Mouse (Mus musculus): ENCODE data around the gene A830031A19Rik. TPM values are rescaled to one million over a fixed set of nuclear protein-coding genes. Genes with fewer than 3 reads are reported as not detected.
A peak's percentile ranks its signal among the peaks of the same experiment; 100 is the strongest.

The A830031A19Rik gene
- polyA plus RNA-seq, 1 experiment from 2014 or later: not detected

- H3K36me3 ChIP-seq (ENCODE audit: insufficient read depth): no peaks in the 10 kb centered on the region
- ATAC-seq (ENCODE audit: insufficient read depth) (no peak), DNase-seq (no peak)
- no peaks in the 10 kb centered on the region for H3K27me3 ChIP-seq (ENCODE audit: insufficient read depth, low read length)
- peaks cover 31% of the 10 kb centered on the region for H3K4me1 ChIP-seq (ENCODE audit: insufficient read depth)
- no peak overlapping the region for H3K27ac ChIP-seq (ENCODE audit: low read depth)
- no peak for TF ChIP-seq CTCF (IDR thresholded peaks at IDR 0.05; ENCODE audit: low read depth)
- H3K4me3 ChIP-seq (ENCODE audit: low read depth, low read length): no peak overlapping the region
- 79% methylated on average over 3 of the region's 3 CpGs for WGBS
- no peak overlapping the region for H3K4me2 ChIP-seq
- H3K9ac ChIP-seq: no peak overlapping the region
- no peaks in the 10 kb centered on the region for H3K9me3 ChIP-seq (ENCODE audit: low read depth, low read length)
These were observed 26.8 kb upstream of the A830031A19Rik start for GRCm38 (mm10) chr11:24101625-24102024.

GRCm38 (mm10) chr11:24100449-24101070 is 25.7 kb upstream of the A830031A19Rik start:
- ATAC-seq (ENCODE audit: insufficient read depth): peak; percentile 53; the same call in 1 of the 2 replicates
- no peak for TF ChIP-seq CTCF (IDR thresholded peaks at IDR 0.05; ENCODE audit: low read depth)
- H3K27ac ChIP-seq (ENCODE audit: low read depth): peak overlapping the region; percentile 48; the same call in 1 of the 2 replicates

GRCm38 (mm10) chr11:24099886-24100293 is 25.0 kb upstream of the A830031A19Rik start:
- H3K9ac ChIP-seq: no peak overlapping the region
- peak overlapping the region; percentile 21 for H3K4me2 ChIP-seq
- peaks cover 35% of the 10 kb centered on the region for H3K4me1 ChIP-seq (ENCODE audit: insufficient read depth)
- no peaks in the 10 kb centered on the region for H3K27me3 ChIP-seq (ENCODE audit: insufficient read depth, low read length)
- no peak for TF ChIP-seq CTCF (IDR thresholded peaks at IDR 0.05; ENCODE audit: low read depth)
- DNase-seq: peak; percentile 78
- peak; percentile 64 for ATAC-seq (ENCODE audit: insufficient read depth)
- H3K36me3 ChIP-seq (ENCODE audit: insufficient read depth): no peaks in the 10 kb centered on the region
- peak overlapping the region; percentile 54 for H3K27ac ChIP-seq (ENCODE audit: low read depth)
- no peak overlapping the region for H3K4me3 ChIP-seq (ENCODE audit: low read depth, low read length)
- 6% methylated on average over 7 of the region's 7 CpGs for WGBS
- H3K9me3 ChIP-seq (ENCODE audit: low read depth, low read length): no peaks in the 10 kb centered on the region

More at GRCm38 (mm10) chr11:24100449-24101070, 25.7 kb upstream of the A830031A19Rik start:
- no peak for DNase-seq
- H3K36me3 ChIP-seq (ENCODE audit: insufficient read depth): no peaks in the 10 kb centered on the region
- 57% methylated on average over 4 of the region's 4 CpGs for WGBS
- H3K4me2 ChIP-seq: no peak overlapping the region
- H3K9me3 ChIP-seq (ENCODE audit: low read depth, low read length): no peaks in the 10 kb centered on the region
- H3K9ac ChIP-seq: no peak overlapping the region
- H3K27me3 ChIP-seq (ENCODE audit: insufficient read depth, low read length): no peaks in the 10 kb centered on the region
- no peak overlapping the region for H3K4me3 ChIP-seq (ENCODE audit: low read depth, low read length)
- peaks cover 31% of the 10 kb centered on the region for H3K4me1 ChIP-seq (ENCODE audit: insufficient read depth)

GRCm38 (mm10) chr11:24099215-24099614 is 24.4 kb upstream of the A830031A19Rik start:
- H3K4me1 ChIP-seq (ENCODE audit: insufficient read depth): peaks cover 42% of the 10 kb centered on the region
- H3K4me3 ChIP-seq (ENCODE audit: low read depth, low read length): no peak overlapping the region
- ATAC-seq (ENCODE audit: insufficient read depth) (no peak), DNase-seq (no peak)
- H3K9me3 ChIP-seq (ENCODE audit: low read depth, low read length): no peaks in the 10 kb centered on the region
- H3K27me3 ChIP-seq (ENCODE audit: insufficient read depth, low read length): no peaks in the 10 kb centered on the region
- H3K9ac ChIP-seq: no peak overlapping the region
- H3K27ac ChIP-seq (ENCODE audit: low read depth): no peak overlapping the region
- no peaks in the 10 kb centered on the region for H3K36me3 ChIP-seq (ENCODE audit: insufficient read depth)
- H3K4me2 ChIP-seq: no peak overlapping the region
- WGBS: 67% methylated on average over 10 of the region's 10 CpGs
- no peak for TF ChIP-seq CTCF (IDR thresholded peaks at IDR 0.05; ENCODE audit: low read depth)

GRCm38 (mm10) chr11:24098662-24099061 is 23.8 kb upstream of the A830031A19Rik start:
- Histone ChIP-seq H3K9me3 (ENCODE audit: low read depth, low read length) (no peaks in the 10 kb centered on the region), H3K4me3 (ENCODE audit: low read depth, low read length) (no peak overlapping the region), H3K27ac (ENCODE audit: low read depth) (no peak overlapping the region), H3K4me1 (ENCODE audit: insufficient read depth) (peaks cover 46% of the 10 kb centered on the region), H3K27me3 (ENCODE audit: insufficient read depth, low read length) (no peaks in the 10 kb centered on the region), H3K9ac (no peak overlapping the region), H3K4me2 (no peak overlapping the region), H3K36me3 (ENCODE audit: insufficient read depth) (no peaks in the 10 kb centered on the region)
- no peak for DNase-seq
- no peak for ATAC-seq (ENCODE audit: insufficient read depth)
- WGBS: 48% methylated on average over 3 of the region's 3 CpGs
- TF ChIP-seq CTCF (IDR thresholded peaks at IDR 0.05; ENCODE audit: low read depth): no peak

- Histone ChIP-seq H3K36me3 (ENCODE audit: insufficient read depth) (no peaks in the 10 kb centered on the region; the same call in 1 of the 2 replicates), H3K27me3 (ENCODE audit: insufficient read depth, low read length) (no peaks in the 10 kb centered on the region)
These were observed 23.2 kb upstream of the A830031A19Rik start for GRCm38 (mm10) chr11:24098069-24098468.

GRCm38 (mm10) chr11:24097026-24097425 is 22.2 kb upstream of the A830031A19Rik start:
- H3K4me3 ChIP-seq (ENCODE audit: low read depth, low read length): no peak overlapping the region
- 36% methylated on average over 6 of the region's 6 CpGs for WGBS
- no peak overlapping the region for H3K27ac ChIP-seq (ENCODE audit: low read depth)
- H3K9ac ChIP-seq: no peak overlapping the region
- peaks cover 49% of the 10 kb centered on the region for H3K4me1 ChIP-seq (ENCODE audit: insufficient read depth)
- ATAC-seq (ENCODE audit: insufficient read depth): no peak
- DNase-seq: peak; percentile 62
- H3K36me3 ChIP-seq (ENCODE audit: insufficient read depth): no peaks in the 10 kb centered on the region; the same call in 1 of the 2 replicates
- H3K4me2 ChIP-seq: no peak overlapping the region
- no peak for TF ChIP-seq CTCF (IDR thresholded peaks at IDR 0.05; ENCODE audit: low read depth)
- H3K9me3 ChIP-seq (ENCODE audit: low read depth, low read length): no peaks in the 10 kb centered on the region
- no peaks in the 10 kb centered on the region for H3K27me3 ChIP-seq (ENCODE audit: insufficient read depth, low read length)

More at GRCm38 (mm10) chr11:24098069-24098468, 23.2 kb upstream of the A830031A19Rik start:
- no peak for DNase-seq
- no peak for TF ChIP-seq CTCF (IDR thresholded peaks at IDR 0.05; ENCODE audit: low read depth)
- Histone ChIP-seq H3K27ac (ENCODE audit: low read depth) (no peak overlapping the region), H3K9ac (no peak overlapping the region), H3K4me2 (no peak overlapping the region), H3K4me1 (ENCODE audit: insufficient read depth) (peaks cover 48% of the 10 kb centered on the region), H3K9me3 (ENCODE audit: low read depth, low read length) (no peaks in the 10 kb centered on the region), H3K4me3 (ENCODE audit: low read depth, low read length) (no peak overlapping the region)
- ATAC-seq (ENCODE audit: insufficient read depth): no peak
- WGBS: 63% methylated on average over 5 of the region's 5 CpGs

Data from lung, embryonic 14.5 days (tissue).